Mouse (Mus musculus) E14TG2a.4 (cell line): ENCODE data around the gene Commd6.

ENCODE experiments used
- CTCF ChIP-seq: conservative IDR thresholded peaks from 2 replicates; pipeline ENCODE4 v1.5.1; 2014; ENCODE audit warnings: low read length
- POU5F1 ChIP-seq: IDR thresholded peaks from 2 replicates; pipeline ENCODE4 v1.6.1; 2014; ENCODE audit warnings: low read length, borderline replicate concordance

DNA sequence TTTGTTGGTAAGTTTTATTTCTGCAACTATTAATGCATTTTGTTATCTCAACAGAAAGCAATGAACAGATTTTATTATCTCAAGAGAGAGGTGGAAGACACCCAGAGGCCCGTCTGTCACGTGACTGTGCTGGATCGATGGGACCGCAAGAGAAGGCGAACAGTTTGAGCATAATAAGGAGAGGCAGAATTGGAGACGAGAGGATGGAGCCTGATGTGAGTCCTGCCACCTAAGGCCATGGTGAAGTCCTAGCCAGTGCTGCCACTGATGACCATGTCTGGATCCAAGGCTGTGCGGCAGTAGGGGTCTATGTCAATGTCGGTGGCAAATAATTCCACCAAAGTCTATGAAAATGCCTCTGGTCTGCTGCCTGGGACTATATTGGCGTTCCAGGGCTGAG, 43.8 kb downstream of the Commd6 start:
- TF ChIP-seq CTCF: no peak
- no peak for TF ChIP-seq POU5F1
